Mouse (Mus musculus) stomach, embryonic 16.5 days (tissue): ENCODE results near the gene Hmg20a. TPM values are rescaled to one million over a fixed set of nuclear protein-coding genes. Genes with fewer than 3 reads are reported as not detected.

Experiments used
- ATAC-seq: fragments of 200-750 bp; cut with Nextera tagmentation; 2 replicates; pipeline ENCODE4 v1.8.0; 2017; ENCODE audit warnings: moderate number of reproducible peaks, moderate TSS enrichment; ENCODE audit not compliant: insufficient read depth, low FRiP score
- H3K27ac ChIP-seq: fragments of 300-500 bp; sonication (generic); 2 replicates; pipeline ENCODE4 v1.5.1; 2014; ENCODE audit warnings: low read length
- H3K27me3 ChIP-seq: fragments of 300-500 bp; sonication (generic); 2 replicates; pipeline ENCODE4 v1.6.1; 2014; ENCODE audit warnings: low read length, control low read depth, mixed read lengths; ENCODE audit not compliant: control insufficient read depth, insufficient read depth
- H3K36me3 ChIP-seq: fragments of 300-500 bp; sonication (generic); 2 replicates; pipeline ENCODE4 v1.6.1; 2014; ENCODE audit warnings: low read length; ENCODE audit not compliant: control insufficient read depth, insufficient read depth
- H3K4me1 ChIP-seq: fragments of 300-500 bp; sonication (generic); 2 replicates; pipeline ENCODE4 v1.6.1; 2014; ENCODE audit warnings: low read length, control low read depth, mixed read lengths; ENCODE audit not compliant: control insufficient read depth, insufficient read depth
- H3K4me2 ChIP-seq: fragments of 300-500 bp; sonication (generic); 2 replicates; pipeline ENCODE4 v1.6.1; 2014; ENCODE audit warnings: low read depth, low read length, mixed read lengths
- H3K4me3 ChIP-seq: fragments of 300-500 bp; sonication (generic); replicated peaks from 2 replicates; pipeline ENCODE4 v1.5.1; 2014; ENCODE audit warnings: mild to moderate bottlenecking, low read length
- H3K9ac ChIP-seq: fragments of 300-500 bp; sonication (generic); 2 replicates; pipeline ENCODE4 v1.6.1; 2014; ENCODE audit warnings: low read length
- H3K9me3 ChIP-seq: fragments of 300-500 bp; sonication (generic); replicated peaks from 2 replicates; pipeline ENCODE4 v1.6.1; 2016; ENCODE audit warnings: low read length, control low read depth; ENCODE audit not compliant: control insufficient read depth
- WGBS: fragments of 180-500 bp; shearing (Covaris S2); extraction: QIAGEN DNeasy Blood & Tissue Kit; methylation state at CpG from one replicate; pipeline ENCODE4 v1.1.7; 2014; 5-methylcytosine and 5-hydroxymethylcytosine counted together
- polyA plus RNA-seq: library from polyadenylated mRNA; unstranded; fragments of >200 nt; fragmentation: Nextera tagmentation; extraction: Ambion mirVana; gene quantifications from 2 replicates; pipeline ENCODE4 v1.2.1, GENCODE M21; 2015

Hmg20a gene
- polyA plus RNA-seq = 46.2 and 48.3 TPM in 2 replicates

GRCm38 (mm10) chr9:56417948-56418737, at the start of gene Hmg20a, which contains the start of gene Peak1:
Gene Hmg20a, plus strand, starts transcription at chr9:56418609.
Gene Peak1, minus strand, starts transcription at chr9:56418067.
- H3K36me3 ChIP-seq = no peaks in the 10 kb centered on the region
- H3K9me3 ChIP-seq = no peaks in the 10 kb centered on the region
- WGBS = under 1% methylated on average over 58 of the region's 59 CpGs
- H3K4me1 ChIP-seq = peaks cover 25% of the 10 kb centered on the region
- peak within 1 kb of the TSS; percentile 96 for H3K27ac ChIP-seq
- ATAC-seq = peak; percentile 96
- H3K27me3 ChIP-seq = no peaks in the 10 kb centered on the region
- peak within 1 kb of the TSS; percentile 62 for H3K4me2 ChIP-seq
- peak within 1 kb of the TSS; percentile 86 for H3K4me3 ChIP-seq
- H3K9ac ChIP-seq = peak within 1 kb of the TSS; percentile 94

- no peaks in the 10 kb centered on the region for H3K36me3 ChIP-seq
- ATAC-seq = no peak
- no peaks in the 10 kb centered on the region for H3K9me3 ChIP-seq
- H3K9ac ChIP-seq = peak overlapping the region; percentile 31; the same call in 1 of the 2 replicates
- H3K4me2 ChIP-seq = no peak overlapping the region
- peak overlapping the region; percentile 32; the same call in 1 of the 2 replicates for H3K27ac ChIP-seq
- H3K4me1 ChIP-seq = peaks cover 3% of the 10 kb centered on the region; the same call in 1 of the 2 replicates
- H3K4me3 ChIP-seq = no peak overlapping the region
- 47% methylated on average over 3 of the region's 3 CpGs for WGBS
- no peaks in the 10 kb centered on the region for H3K27me3 ChIP-seq
Observed at GRCm38 (mm10) chr9:56368814-56369213, 49.6 kb upstream of the Hmg20a start.

- Histone ChIP-seq H3K4me2 (no peak overlapping the region), H3K27ac (no peak overlapping the region), H3K9ac (no peak overlapping the region), H3K27me3 (no peaks in the 10 kb centered on the region), H3K4me1 (peaks cover 11% of the 10 kb centered on the region), H3K36me3 (no peaks in the 10 kb centered on the region), H3K9me3 (no peaks in the 10 kb centered on the region), H3K4me3 (no peak overlapping the region)
- ATAC-seq = peak; percentile 66; the same call in 1 of the 2 replicates
- 28% methylated on average over 5 of the region's 5 CpGs for WGBS
Observed at GRCm38 (mm10) chr9:56370710-56371109, 47.7 kb upstream of the Hmg20a start.

- H3K27ac ChIP-seq = no peak overlapping the region
- peaks cover 11% of the 10 kb centered on the region for H3K4me1 ChIP-seq
- no peaks in the 10 kb centered on the region for H3K36me3 ChIP-seq
- H3K4me2 ChIP-seq = no peak overlapping the region
- no peaks in the 10 kb centered on the region for H3K27me3 ChIP-seq
- WGBS = 49% methylated on average over 4 of the region's 4 CpGs
- H3K4me3 ChIP-seq = no peak overlapping the region
- H3K9me3 ChIP-seq = no peaks in the 10 kb centered on the region
- H3K9ac ChIP-seq = no peak overlapping the region
- ATAC-seq = no peak
Observed at GRCm38 (mm10) chr9:56374401-56374800, 44.0 kb upstream of the Hmg20a start.

- 44% methylated on average over 1 of the region's 1 CpGs for WGBS
- no peak overlapping the region for H3K9ac ChIP-seq
- no peak overlapping the region for H3K27ac ChIP-seq
- no peaks in the 10 kb centered on the region for H3K27me3 ChIP-seq
- H3K9me3 ChIP-seq = no peaks in the 10 kb centered on the region
- H3K4me3 ChIP-seq = no peak overlapping the region
- no peak for ATAC-seq
- no peaks in the 10 kb centered on the region for H3K4me1 ChIP-seq
- H3K4me2 ChIP-seq = no peak overlapping the region
- H3K36me3 ChIP-seq = no peaks in the 10 kb centered on the region
Observed at GRCm38 (mm10) chr9:56382786-56383185, 35.6 kb upstream of the Hmg20a start.

- Histone ChIP-seq H3K4me1 (no peaks in the 10 kb centered on the region; the same call in 1 of the 2 replicates), H3K36me3 (no peaks in the 10 kb centered on the region), H3K4me3 (no peak overlapping the region), H3K4me2 (no peak overlapping the region), H3K27ac (no peak overlapping the region), H3K9ac (no peak overlapping the region), H3K27me3 (no peaks in the 10 kb centered on the region), H3K9me3 (no peaks in the 10 kb centered on the region)
- ATAC-seq = no peak
- WGBS = 80% methylated on average over 3 of the region's 3 CpGs
Observed at GRCm38 (mm10) chr9:56392857-56393256, 25.6 kb upstream of the Hmg20a start.

- H3K36me3 ChIP-seq = no peaks in the 10 kb centered on the region
- H3K4me3 ChIP-seq = no peak overlapping the region
- H3K4me1 ChIP-seq = no peaks in the 10 kb centered on the region; the same call in 1 of the 2 replicates
- WGBS = 44% methylated on average over 1 of the region's 1 CpGs
- H3K27ac ChIP-seq = no peak overlapping the region
- H3K4me2 ChIP-seq = no peak overlapping the region
- no peak overlapping the region for H3K9ac ChIP-seq
- no peak for ATAC-seq
- H3K27me3 ChIP-seq = no peaks in the 10 kb centered on the region
- no peaks in the 10 kb centered on the region for H3K9me3 ChIP-seq
Observed at GRCm38 (mm10) chr9:56396306-56396705, 22.1 kb upstream of the Hmg20a start.

- no peak for ATAC-seq
- Histone ChIP-seq H3K9me3 (no peaks in the 10 kb centered on the region), H3K9ac (no peak overlapping the region), H3K27ac (no peak overlapping the region), H3K4me2 (no peak overlapping the region), H3K27me3 (no peaks in the 10 kb centered on the region), H3K4me1 (no peaks in the 10 kb centered on the region; the same call in 1 of the 2 replicates), H3K4me3 (no peak overlapping the region), H3K36me3 (no peaks in the 10 kb centered on the region)
- 63% methylated on average over 4 of the region's 4 CpGs for WGBS
Observed at GRCm38 (mm10) chr9:56404619-56405018, 13.8 kb upstream of the Hmg20a start.

- Histone ChIP-seq H3K4me1 (no peaks in the 10 kb centered on the region; the same call in 1 of the 2 replicates), H3K9ac (no peak overlapping the region), H3K36me3 (no peaks in the 10 kb centered on the region), H3K9me3 (no peaks in the 10 kb centered on the region), H3K27me3 (no peaks in the 10 kb centered on the region), H3K4me3 (no peak overlapping the region), H3K4me2 (no peak overlapping the region), H3K27ac (no peak overlapping the region)
- ATAC-seq = no peak
- WGBS = 78% methylated on average over 2 of the region's 2 CpGs
Observed at GRCm38 (mm10) chr9:56409928-56410327, 8.5 kb upstream of the Hmg20a start.
